In the genomic region with DNA sequence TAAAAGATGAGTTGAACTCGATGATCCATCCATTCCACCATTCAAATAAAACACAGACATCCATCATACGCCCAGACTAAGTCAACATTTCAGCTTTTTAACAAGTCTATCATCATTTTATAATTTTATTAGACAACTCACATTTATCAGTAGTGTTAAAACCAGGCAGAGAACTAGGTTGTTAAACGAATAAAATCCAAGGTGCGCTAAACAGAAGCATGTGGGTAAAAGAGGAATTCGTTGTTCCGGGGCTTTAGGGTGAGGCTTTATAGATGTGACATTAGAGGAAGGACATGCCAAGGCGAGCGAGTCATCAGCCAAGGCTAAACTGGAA, we compare ENCODE assay signal across 8 mouse cellular contexts. TPM values are rescaled to one million over a fixed set of nuclear protein-coding genes. Genes with fewer than 3 reads are reported as not detected.
DNase-seq lines count a peak whose midpoint lies in the region; ATAC-seq and TF ChIP-seq lines count a peak whose summit lies in the region.

No protein-coding gene starts in this region.

- no peaks in the 10 kb centered on the region for H3K36me3 ChIP-seq in heart, postnatal 0 days (replicated peaks; ENCODE audit: control insufficient read depth, insufficient read depth, low read length)
- H3K36me3 ChIP-seq in hindbrain, postnatal 0 days (ENCODE audit: insufficient read depth, low read length), result no peaks in the 10 kb centered on the region
- H3K36me3 ChIP-seq in midbrain, embryonic 13.5 days, result no peaks in the 10 kb centered on the region

- peak overlapping the region; percentile 82 for H3K4me3 ChIP-seq in heart, postnatal 0 days (ENCODE audit: low read depth, low read length)
- peak overlapping the region; percentile 97 for H3K4me3 ChIP-seq in brown adipose tissue, adult 24 weeks (ENCODE audit: insufficient read depth, low read depth, low read length)
- peak overlapping the region; percentile 62 for H3K4me3 ChIP-seq in hindbrain, postnatal 0 days (ENCODE audit: low read length)
- H3K4me3 ChIP-seq in midbrain, embryonic 13.5 days (replicated peaks), result peak overlapping the region; percentile 63

- H3K27ac ChIP-seq in heart, postnatal 0 days (ENCODE audit: low read depth), result 0 out of 2 replicates have a peak overlapping the region, but pooled peaks have one; percentile 83
- no peak overlapping the region; the same call in 1 of the 2 replicates for H3K27ac ChIP-seq in brown adipose tissue, adult 24 weeks (replicated peaks; ENCODE audit: low read depth, low read length)
- peak overlapping the region; percentile 87 for H3K27ac ChIP-seq in hindbrain, postnatal 0 days
- peak overlapping the region; percentile 85 for H3K27ac ChIP-seq in midbrain, embryonic 13.5 days

- H3K9me3 ChIP-seq in heart, postnatal 0 days (replicated peaks; ENCODE audit: control insufficient read depth, low read length), result no peaks in the 10 kb centered on the region
- H3K9me3 ChIP-seq in hindbrain, postnatal 0 days (ENCODE audit: low read length), result no peaks in the 10 kb centered on the region
- no peaks in the 10 kb centered on the region for H3K9me3 ChIP-seq in midbrain, embryonic 13.5 days

- TF ChIP-seq EP300 in heart, postnatal 0 days (IDR thresholded peaks at IDR 0.05; ENCODE audit: low read depth), result no peak

- ATAC-seq in heart, postnatal 0 days (ENCODE audit: insufficient read depth, low read depth), result no peak
- no peak for ATAC-seq in hindbrain, postnatal 0 days
- ATAC-seq in midbrain, embryonic 13.5 days, result no peak

- peak overlapping the region; percentile 60 for H3K9ac ChIP-seq in heart, postnatal 0 days (replicated peaks; ENCODE audit: low read depth, low read length)
- H3K9ac ChIP-seq in hindbrain, postnatal 0 days (replicated peaks; ENCODE audit: low read length), result peak overlapping the region; percentile 49; the same call in 1 of the 2 replicates
- H3K9ac ChIP-seq in midbrain, embryonic 13.5 days (replicated peaks), result peak overlapping the region; percentile 65

- peak overlapping the region; percentile 60 for H3K4me2 ChIP-seq in heart, postnatal 0 days (ENCODE audit: low read depth, low read length)
- peak overlapping the region; percentile 54 for H3K4me2 ChIP-seq in hindbrain, postnatal 0 days (ENCODE audit: low read depth, low read length)
- H3K4me2 ChIP-seq in midbrain, embryonic 13.5 days (replicated peaks), result peak overlapping the region; percentile 54

- no peak for DNase-seq in heart, postnatal 0 days (ENCODE audit: low spot score)
- DNase-seq in heart, adult 11 months, result no peak
- DNase-seq in hindbrain, postnatal 0 days (ENCODE audit: low spot score), result peak; percentile 7
- no peak for DNase-seq in urinary bladder, postnatal 4 days (ENCODE audit: low spot score in 2 of 2)
- DNase-seq in urinary bladder, postnatal 14 days (ENCODE audit: low spot score), result no peak
- DNase-seq in adrenal gland, postnatal 36 days, result no peak

- no peaks in the 10 kb centered on the region for H3K27me3 ChIP-seq in heart, postnatal 0 days (ENCODE audit: control insufficient read depth, insufficient read depth, low read length)
- no peaks in the 10 kb centered on the region for H3K27me3 ChIP-seq in hindbrain, postnatal 0 days (ENCODE audit: insufficient read depth, low read length)
- H3K27me3 ChIP-seq in midbrain, embryonic 13.5 days, result peaks cover 11% of the 10 kb centered on the region; the same call in 1 of the 2 replicates

- no peaks in the 10 kb centered on the region for H3K4me1 ChIP-seq in heart, postnatal 0 days (ENCODE audit: control insufficient read depth, insufficient read depth)
- no peaks in the 10 kb centered on the region for H3K4me1 ChIP-seq in brown adipose tissue, adult 24 weeks (ENCODE audit: control insufficient read depth, insufficient read depth, insufficient read length, low read length)
- no peaks in the 10 kb centered on the region for H3K4me1 ChIP-seq in hindbrain, postnatal 0 days (ENCODE audit: insufficient read depth, low read length)
- H3K4me1 ChIP-seq in midbrain, embryonic 13.5 days (replicated peaks), result 0 out of 2 replicates have a peak, but pooled peaks cover 3% of the 10 kb centered on the region

- 24% methylated on average over 8 of the region's 8 CpGs for WGBS in heart, postnatal 0 days
- WGBS in hindbrain, postnatal 0 days, result 35% methylated on average over 8 of the region's 8 CpGs
- WGBS in midbrain, embryonic 13.5 days, result 28% methylated on average over 8 of the region's 8 CpGs

- TF ChIP-seq CTCF in heart, postnatal 0 days (IDR thresholded peaks at IDR 0.05; ENCODE audit: low read depth), result no peak
- TF ChIP-seq CTCF in hindbrain, postnatal 0 days (IDR thresholded peaks at IDR 0.05; ENCODE audit: low read depth), result no peak

RNA-seq across cellular contexts. Expression of gene Ap1s2, which starts 0.8 kb away (rescaled TPM):
- 10.5 and 12.0 TPM in 2 replicates for total RNA-seq in heart, postnatal 0 days (2014; rRNA removed; ENCODE audit: low replicate concordance)
- polyA plus RNA-seq in heart, postnatal 0 days (2015; fragmentation: Nextera tagmentation; extraction: Ambion mirVana), result 16.0 and 17.7 TPM in 2 replicates
- 7.4 and 9.6 TPM in 2 replicates for polyA plus RNA-seq in brown adipose tissue, adult 24 weeks (2012; ENCODE audit: insufficient read depth, insufficient read length, missing spikeins)
- total RNA-seq in hindbrain, postnatal 0 days (2014; rRNA removed), result 45.7 and 58.4 TPM in 2 replicates
- 124 and 125 TPM in 2 replicates for polyA plus RNA-seq in hindbrain, postnatal 0 days (2015; fragmentation: Nextera tagmentation; extraction: Ambion mirVana)
- polyA plus RNA-seq in midbrain, embryonic 13.5 days (2015; fragmentation: Nextera tagmentation; extraction: Ambion mirVana), result 69.3 and 89.6 TPM in 2 replicates
- 10 to 100 TPM; 16.2 to 21.5 TPM for total RNA-seq in adrenal gland, postnatal 36 days (2021)

RNA-seq across cellular contexts. Expression of gene Zrsr2, which starts 50.5 kb away (rescaled TPM):
- 0.92 and 1.3 TPM in 2 replicates for total RNA-seq in heart, postnatal 0 days (2014; rRNA removed; ENCODE audit: low replicate concordance)
- 22.8 and 25.8 TPM in 2 replicates for polyA plus RNA-seq in heart, postnatal 0 days (2015; fragmentation: Nextera tagmentation; extraction: Ambion mirVana)
- 16.7 and 21.7 TPM in 2 replicates for polyA plus RNA-seq in brown adipose tissue, adult 24 weeks (2012; ENCODE audit: insufficient read depth, insufficient read length, missing spikeins)
- total RNA-seq in hindbrain, postnatal 0 days (2014; rRNA removed), result 10.5 and 15.0 TPM in 2 replicates
- polyA plus RNA-seq in hindbrain, postnatal 0 days (2015; fragmentation: Nextera tagmentation; extraction: Ambion mirVana), result 87.9 and 99.3 TPM in 2 replicates
- 53.1 and 56.7 TPM in 2 replicates for polyA plus RNA-seq in midbrain, embryonic 13.5 days (2015; fragmentation: Nextera tagmentation; extraction: Ambion mirVana)
- total RNA-seq in adrenal gland, postnatal 36 days (2021), result 10 to 100 TPM; 23.7 to 30.2 TPM
